Mouse (Mus musculus) natural killer cell, adult 2 months (primary cell): ENCODE results near the gene Cyb5d1.

ENCODE experiments used
- DNase-seq, 2 experiments: peaks; one replicate each; pipeline ENCODE4 v3.0.0; 2022; ENCODE audit warnings: low spot score in 2 of 2

Cyb5d1 gene

GRCm38 (mm10) chr11:69395235-69395633 is at the start of gene Cyb5d1, which contains the start of gene Naa38:
Gene Cyb5d1 (minus strand): TSS chr11:69395631.
Gene Naa38 (plus strand): TSS chr11:69395487.
- peak; percentile 91 to 93 for DNase-seq

GRCm38 (mm10) chr11:69443328-69443727 is 47.9 kb upstream of the Cyb5d1 start:
- no peak for DNase-seq

GRCm38 (mm10) chr11:69437291-69437690 is 41.9 kb upstream of the Cyb5d1 start:
- no peak for DNase-seq

DNA sequence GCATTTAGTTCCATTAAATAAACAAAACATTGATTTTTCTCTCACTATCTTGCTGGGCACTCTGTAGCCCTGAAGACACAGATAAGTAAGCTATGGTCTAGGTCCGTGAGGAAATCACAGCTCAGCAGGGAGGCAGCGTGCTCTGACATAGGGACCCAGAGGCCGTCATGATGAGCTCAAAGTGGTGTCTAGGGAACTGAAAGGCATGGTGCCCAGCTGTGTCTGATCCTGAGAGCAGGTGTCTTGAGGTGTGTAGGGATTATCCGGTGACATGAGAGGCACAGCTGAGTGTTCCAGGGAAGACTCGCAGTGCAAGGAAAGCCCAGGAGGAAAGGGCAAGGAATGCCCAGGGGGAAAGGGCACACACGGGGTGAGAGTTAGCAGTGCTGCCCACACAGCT is 37.8 kb upstream of the Cyb5d1 start:
- DNase-seq: no peak

GRCm38 (mm10) chr11:69432640-69432982 is 37.2 kb upstream of the Cyb5d1 start:
- no peak for DNase-seq

DNA sequence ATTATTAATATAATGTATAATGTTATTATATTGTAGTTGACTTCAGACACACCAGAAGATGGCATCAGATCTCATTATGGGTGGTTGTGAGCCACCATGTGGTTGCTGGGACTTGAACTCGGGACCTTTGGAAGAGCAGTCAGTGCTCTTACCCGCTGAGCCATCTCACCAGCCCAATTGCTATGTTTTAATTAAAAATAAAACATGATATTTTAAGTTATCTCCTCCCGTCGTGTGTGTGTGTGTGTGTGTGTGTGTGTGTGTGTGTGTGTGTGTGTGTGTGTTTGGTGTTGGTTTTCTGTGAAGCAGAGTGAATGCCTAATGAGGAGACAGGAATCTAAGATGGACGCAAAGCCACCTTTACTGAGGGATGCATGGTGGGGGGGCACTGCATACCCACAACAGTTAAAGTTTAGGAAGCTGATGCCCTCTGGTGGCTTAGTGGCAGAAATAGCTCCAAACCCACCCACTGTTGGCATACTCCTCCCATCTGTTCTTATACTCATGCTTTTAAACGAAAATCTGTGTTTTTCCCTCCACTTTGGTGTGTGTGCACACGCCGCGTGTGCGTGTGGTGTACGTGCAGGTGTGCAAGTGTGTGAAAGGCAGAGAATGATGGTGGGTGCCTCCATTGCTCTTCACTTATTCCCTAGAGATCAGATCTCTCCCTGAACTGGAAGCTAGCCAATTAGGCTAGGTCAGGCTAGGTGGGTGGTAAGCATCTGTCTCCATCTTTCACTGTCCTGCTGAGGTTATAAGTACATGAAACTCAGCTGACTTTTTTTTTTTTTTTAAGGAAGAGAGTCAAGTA is 36.6 kb upstream of the Cyb5d1 start:
- peak; percentile 70 to 82 for DNase-seq

GRCm38 (mm10) chr11:69430631-69431030 is 35.2 kb upstream of the Cyb5d1 start:
- DNase-seq: no peak

DNA sequence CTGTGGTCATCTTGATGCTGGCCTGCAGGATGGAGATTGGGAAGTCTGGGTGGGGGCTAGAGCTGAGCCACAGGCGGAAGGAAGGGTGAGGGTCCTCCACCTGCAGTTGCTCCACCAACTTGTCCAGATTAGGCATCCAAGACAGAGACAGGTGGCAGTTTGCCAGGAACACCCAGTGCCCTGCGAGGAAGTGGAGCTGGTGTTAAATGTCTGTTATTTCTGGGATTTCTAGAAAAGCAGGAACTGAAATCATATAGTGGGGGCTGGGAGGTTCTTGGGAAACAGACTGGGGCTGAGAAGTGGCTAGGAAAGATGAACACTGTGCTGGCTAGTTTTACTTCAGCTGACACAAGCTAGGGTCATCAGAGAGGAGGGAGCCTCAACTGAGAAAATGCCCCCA is 33.9 kb upstream of the Cyb5d1 start:
- no peak for DNase-seq

DNA sequence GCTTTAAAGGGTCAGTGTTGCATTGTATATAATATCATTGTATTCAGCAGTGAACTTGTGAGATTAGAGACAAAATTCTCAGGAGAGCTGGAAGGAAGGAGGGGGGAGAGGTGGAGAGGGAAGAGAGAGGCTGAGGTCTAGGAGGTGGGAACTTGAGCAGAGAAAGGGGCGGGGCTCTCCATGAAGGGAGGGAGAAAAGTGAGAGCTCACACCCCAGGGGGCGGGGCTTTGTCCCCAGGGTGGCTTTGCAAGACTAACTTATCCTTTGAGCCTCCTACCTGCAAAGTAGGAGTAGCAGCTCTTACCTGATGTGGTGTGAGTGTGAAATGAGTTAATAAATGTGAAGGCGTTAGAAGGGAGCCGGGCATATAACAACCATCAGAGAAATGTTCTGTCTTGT is 33.3 kb upstream of the Cyb5d1 start:
- no peak for DNase-seq

DNA sequence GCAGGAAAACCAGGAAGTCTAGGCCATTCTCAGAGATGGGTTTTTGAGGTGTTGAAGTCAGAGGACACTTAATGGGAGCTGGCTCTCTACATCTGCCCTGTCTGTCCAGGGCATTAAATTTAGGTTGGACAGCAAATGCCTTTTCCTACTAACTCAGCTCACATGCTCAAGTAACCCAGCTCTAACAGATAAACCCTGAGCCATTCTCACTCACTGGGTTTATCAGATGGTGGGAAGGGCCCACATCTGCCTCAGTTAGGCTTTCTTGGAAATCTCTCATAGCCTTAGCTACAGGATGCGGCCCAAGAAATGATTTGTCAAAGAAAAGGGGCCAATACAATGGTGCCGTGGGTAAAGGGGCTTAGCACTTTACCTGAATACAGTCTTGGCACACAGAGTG is 30.8 kb upstream of the Cyb5d1 start:
- no peak for DNase-seq

- DNase-seq: no peak
These were observed 28.5 kb upstream of the Cyb5d1 start for GRCm38 (mm10) chr11:69423885-69424284.

- no peak for DNase-seq
These were observed 27.4 kb upstream of the Cyb5d1 start for GRCm38 (mm10) chr11:69422842-69423241.

- no peak for DNase-seq
These were observed 25.9 kb upstream of the Cyb5d1 start for GRCm38 (mm10) chr11:69421131-69421977.

GRCm38 (mm10) chr11:69420554-69421000 is 25.1 kb upstream of the Cyb5d1 start:
- no peak for DNase-seq

- no peak for DNase-seq
These were observed 24.6 kb upstream of the Cyb5d1 start for GRCm38 (mm10) chr11:69419813-69420553.

DNA sequence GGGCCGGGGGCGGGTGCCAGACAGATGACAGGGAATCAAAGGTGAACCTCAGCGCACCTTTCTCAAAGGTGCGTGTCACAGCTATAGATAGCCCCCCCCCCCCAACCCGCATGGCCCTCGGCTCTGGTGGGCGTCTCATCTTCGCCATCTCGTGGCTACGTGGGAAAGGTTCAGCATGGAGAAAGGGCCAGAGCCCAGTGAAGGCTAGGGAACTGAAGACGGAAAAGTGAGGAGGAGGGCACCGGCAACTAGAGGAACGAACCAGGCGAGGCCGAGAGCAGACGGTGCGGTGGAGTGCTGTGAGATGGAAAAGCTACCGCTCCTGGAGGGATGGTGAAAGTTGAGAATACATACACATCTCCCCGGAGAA is 24.0 kb upstream of the Cyb5d1 start:
- no peak for DNase-seq

- DNase-seq: peak; percentile 81
These were observed 23.3 kb upstream of the Cyb5d1 start for GRCm38 (mm10) chr11:69418481-69419442.

DNA sequence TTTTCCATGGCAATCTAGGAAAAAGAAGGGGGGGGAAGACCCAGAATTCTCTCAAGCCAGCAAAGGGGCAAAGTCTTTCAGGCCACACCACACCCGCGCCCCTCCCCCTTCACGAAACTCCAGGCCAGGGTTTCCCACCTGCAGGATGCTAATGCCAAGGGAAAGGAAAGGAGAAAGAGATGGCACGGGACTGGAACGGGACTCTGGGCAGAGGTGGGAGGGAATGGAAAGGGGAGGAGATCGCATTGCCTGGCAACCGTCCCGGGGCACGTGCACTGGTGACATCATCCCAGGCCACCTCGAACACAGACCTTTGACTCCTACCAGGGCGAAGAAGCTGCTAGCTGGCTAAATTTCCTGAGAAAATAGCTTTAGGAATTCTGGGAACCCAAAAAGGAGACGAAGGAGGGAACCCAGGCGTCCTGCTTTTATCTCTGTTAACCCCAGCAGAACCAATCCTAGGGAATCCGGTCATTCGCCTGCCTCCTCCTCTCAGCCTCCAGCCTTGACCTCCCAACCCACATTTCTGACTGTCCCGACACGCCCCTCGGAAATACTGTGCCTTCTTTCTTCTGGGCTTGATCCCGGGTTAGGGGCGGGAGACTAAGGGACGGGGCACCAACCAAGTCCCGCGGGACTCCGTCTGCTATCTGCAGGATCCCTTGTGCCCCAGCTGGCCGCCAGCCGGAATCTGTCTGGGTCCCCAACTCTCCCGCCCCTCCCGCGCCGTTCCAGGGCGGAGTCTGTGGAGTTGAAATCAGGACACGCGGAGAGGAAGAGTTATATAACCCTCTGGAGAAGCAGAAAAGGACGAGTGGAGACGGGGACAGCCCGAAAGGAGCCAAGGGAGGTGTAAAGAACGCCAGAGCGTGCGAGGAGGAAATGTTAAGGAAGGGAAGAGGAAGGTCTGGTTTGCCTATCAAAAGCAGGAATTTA is 22.3 kb upstream of the Cyb5d1 start:
- DNase-seq: peak in 1 of 2 experiments; percentile 53

DNA sequence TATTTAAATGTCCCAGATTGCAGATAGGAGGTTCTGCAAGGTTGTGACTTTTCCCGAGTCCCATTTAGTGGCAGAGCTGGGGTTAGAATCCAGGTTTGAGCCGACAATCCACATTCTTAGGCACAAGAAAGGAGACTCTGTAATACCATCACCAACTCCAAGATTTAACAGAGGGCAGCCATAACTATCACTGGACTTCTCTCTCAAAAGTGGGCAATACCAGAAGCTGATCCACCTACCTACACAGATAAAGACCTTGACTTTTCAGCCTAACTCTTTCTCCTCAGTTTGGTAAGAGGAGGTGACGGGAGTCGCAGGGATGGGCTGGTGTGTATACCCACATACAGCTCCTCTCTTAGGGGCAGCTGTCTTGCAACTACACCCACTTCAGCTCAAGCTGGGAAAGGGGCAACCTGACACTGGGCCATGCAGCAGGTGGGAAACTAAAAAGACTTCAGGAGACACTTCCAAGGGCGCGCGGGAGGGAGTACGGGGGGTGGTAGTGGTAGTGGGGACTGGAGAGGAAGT is 21.6 kb upstream of the Cyb5d1 start:
- DNase-seq: no peak

- no peak for DNase-seq
These were observed 21.1 kb upstream of the Cyb5d1 start for GRCm38 (mm10) chr11:69416509-69416908.
